Mouse (Mus musculus): Measurements from ENCODE around the gene Ubtfl1.
"Not testable (repeated sequence)": the region's sequence is repeated elsewhere in the genome, so short reads cannot be mapped to it uniquely, and the experiment has no call there.

The Ubtfl1 gene

DNA sequence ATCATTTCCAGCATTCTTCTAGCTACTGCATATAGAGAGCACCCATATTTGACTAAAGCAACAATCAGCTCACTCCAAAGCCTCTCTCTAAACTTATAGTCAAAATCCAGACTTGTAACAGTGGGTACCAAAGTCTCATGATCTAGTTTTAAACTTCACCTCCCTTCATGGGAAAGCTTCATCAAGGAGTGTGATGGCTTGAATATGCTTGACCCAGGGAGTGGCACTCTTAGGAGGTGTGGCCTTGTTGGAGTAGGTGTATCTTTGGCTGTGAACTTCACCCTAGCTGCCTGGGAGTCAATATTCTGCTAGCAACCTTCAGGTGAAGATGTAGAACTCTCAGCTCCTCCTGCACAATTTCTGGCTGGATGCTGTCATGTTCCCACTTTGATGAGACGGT lies at the start of gene Ubtfl1:
Gene Ubtfl1 (plus strand): TSS at position 301 of the 400 bp plus-strand sequence.
- DNase-seq (ENCODE audit: extremely low read depth, insufficient read length, low spot score), result no peak

DNA sequence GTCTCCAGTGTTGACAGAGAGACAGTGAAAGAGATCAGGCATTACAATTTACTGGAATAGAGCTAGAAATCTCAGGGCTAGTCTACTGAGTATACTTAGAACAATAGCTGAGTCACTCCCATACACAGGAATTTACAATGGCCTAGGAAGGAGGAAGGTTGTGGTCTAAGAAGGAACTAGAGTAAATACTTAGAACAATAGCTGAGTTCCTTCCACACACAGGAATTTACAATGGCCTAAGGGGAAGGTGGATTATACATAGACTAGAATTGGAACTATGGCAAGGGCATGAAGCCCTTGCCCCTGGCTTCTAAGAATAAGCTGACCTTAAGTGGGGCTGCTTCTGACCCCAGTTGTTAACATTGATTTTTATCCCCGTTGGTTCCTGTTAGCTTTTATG lies 31.2 kb upstream of the Ubtfl1 start:
- not testable (repeated sequence) for DNase-seq (ENCODE audit: extremely low read depth, insufficient read length, low spot score)

DNA sequence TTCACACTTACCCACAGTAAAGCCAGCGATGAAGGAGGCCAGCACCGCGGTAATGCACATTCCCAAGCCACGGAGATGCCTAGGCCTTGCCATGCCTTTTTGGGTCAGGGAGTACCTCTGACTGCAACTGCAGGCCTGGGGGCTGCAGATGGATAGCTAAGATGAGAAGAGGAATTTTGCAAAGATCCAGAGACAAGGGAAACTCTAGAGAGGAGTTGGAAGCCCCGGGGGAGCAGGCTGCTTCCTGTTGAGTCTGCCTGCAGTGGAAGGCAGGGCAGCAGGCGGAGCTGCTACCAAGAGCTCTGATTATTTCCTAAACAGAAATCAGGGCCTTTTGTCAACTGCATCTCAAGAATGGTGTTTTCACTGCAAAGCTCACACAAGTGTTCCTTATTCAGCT lies 18.4 kb upstream of the Ubtfl1 start:
- peak; percentile 64 for DNase-seq (ENCODE audit: extremely low read depth, insufficient read length, low spot score)

DNA sequence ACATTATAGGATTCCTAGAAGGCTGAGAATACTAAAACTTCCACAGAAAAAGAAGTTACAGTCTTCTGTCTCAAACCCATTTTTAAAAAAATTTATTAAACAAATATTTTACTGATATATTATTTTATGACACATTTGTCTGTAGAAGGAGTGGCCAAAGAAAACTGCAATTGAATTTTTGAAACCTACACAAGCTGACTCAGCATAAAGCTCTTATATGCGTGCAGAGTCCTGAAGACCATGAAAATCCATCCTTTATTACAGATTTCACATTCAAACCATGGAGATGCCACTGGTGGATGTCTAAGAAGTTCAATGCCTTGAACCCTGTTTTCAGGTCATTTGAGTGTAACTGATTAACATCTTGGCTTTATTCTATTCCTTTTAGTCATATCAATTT lies 4.6 kb upstream of the Ubtfl1 start:
- no peak for DNase-seq (ENCODE audit: extremely low read depth, insufficient read length, low spot score)

DNA sequence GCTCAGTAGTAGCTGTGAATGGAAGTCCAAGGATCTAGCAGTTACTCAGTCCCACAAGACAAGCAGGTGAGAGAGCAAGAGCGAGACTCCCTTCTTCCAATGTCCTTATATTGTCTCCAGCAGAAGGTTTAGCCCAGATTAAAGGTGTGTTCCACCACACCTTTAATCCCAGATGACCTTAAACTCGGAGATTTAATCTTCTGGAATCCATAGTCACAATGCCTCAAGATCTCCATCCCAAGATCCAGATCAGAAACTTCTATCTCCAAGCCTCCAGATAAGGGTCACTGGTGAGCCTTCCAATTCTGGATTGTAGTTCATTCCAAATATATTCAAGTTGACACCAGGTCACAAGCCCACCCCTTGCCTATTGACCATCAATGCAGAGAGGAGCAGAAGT lies 1.3 kb upstream of the Ubtfl1 start, which contains the start of gene Naalad2:
Gene Naalad2 (minus strand): TSS at position 101 of the 400 bp plus-strand sequence.
- DNase-seq (ENCODE audit: extremely low read depth, insufficient read length, low spot score), result not testable (repeated sequence)

DNA sequence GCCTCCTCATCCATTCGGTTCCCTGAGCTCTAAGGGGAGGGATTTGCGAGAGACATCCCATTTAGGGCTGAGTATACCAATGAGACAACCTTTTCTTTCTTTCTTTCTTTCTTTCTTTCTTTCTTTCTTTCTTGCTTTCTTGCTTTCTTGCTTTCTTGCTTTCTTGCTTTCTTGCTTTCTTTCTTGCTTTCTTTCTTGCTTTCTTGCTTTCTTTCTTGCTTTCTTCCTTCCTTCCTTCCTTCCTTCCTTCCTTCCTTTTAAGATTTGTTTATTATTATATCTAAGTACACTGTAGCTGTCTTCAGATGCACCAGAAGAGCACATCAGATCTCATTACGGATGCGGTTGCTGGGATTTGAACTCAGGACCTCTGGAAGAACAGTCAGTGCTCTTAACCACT lies 8.2 kb downstream of the Ubtfl1 start:
- not testable (repeated sequence) for DNase-seq (ENCODE audit: extremely low read depth, insufficient read length, low spot score)

DNA sequence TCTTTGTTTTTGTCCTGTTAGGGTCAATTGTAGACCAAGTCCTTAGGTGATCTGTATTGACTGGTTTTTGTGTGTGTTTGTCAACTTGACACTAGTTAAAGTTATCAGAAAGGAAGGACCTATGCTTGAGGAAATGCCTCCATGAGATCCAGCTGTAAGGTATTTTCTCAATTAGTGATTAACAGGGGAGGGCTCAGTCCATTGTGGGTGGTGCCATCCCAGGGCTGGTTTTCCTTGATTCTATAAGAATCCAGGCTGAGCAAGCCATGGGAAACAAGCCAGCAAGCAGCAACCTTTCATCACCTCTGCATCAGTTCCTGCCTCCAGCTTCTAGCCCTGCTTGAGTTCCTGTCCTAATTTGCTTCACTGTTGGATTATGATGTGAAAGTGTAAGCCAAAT lies 26.1 kb downstream of the Ubtfl1 start, which contains the start of gene Mbd3l2:
Gene Mbd3l2 (plus strand): TSS at position 301 of the 400 bp plus-strand sequence.
- DNase-seq (ENCODE audit: extremely low read depth, insufficient read length, low spot score), result no peak

DNA sequence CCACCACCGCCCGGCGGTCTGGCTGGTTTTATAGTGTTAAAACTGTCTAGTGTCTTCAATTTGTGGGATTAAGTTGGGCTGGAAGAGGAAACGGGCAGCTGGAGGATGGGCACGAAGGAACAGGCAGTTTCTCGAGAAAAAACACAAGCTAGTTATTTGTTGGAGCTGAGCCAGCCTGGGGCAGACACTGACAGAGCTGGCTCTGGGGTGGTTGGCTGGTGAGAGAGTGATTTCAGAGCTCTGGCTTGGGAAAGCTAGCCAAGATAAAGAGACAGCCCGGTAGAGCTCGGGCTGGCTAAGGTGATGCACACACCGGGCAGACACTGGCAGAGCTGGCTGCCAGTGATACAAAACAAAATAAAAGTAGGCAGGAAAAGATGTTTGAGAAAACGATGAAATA lies 27.5 kb downstream of the Ubtfl1 start:
- DNase-seq (ENCODE audit: extremely low read depth, insufficient read length, low spot score), result no peak

DNA sequence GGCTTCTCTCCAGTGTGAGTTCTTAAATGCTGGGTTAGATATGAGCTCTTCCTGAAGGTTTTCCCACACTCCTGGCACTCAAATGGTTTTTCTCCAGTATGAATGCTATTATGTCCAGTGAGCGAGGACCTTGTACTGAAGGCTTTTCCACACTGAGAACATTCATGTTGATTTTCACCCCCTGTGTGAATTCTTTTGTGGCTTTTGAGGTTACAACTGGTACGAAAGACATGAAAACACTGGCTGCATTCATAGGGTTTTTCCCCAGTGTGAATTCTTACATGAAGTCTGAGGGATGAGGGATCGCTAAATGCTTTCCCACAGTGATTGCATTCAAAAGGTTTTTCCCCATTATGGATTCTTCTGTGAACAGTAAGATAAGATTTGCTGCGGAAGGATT lies 52.3 kb downstream of the Ubtfl1 start:
- no peak for DNase-seq (ENCODE audit: extremely low read depth, insufficient read length, low spot score)
